Mouse (Mus musculus): Measurements from ENCODE around the gene Aldh9a1.

- TF ChIP-seq TAL1 (IDR thresholded peaks at IDR 0.05; ENCODE audit: low read length) (no peak), GATA1 (IDR thresholded peaks at IDR 0.05; ENCODE audit: low read length) (no peak)
These were observed 10.5 kb upstream of the Aldh9a1 start for GRCm38 (mm10) chr1:167339177-167339781.
